In the genomic region with DNA sequence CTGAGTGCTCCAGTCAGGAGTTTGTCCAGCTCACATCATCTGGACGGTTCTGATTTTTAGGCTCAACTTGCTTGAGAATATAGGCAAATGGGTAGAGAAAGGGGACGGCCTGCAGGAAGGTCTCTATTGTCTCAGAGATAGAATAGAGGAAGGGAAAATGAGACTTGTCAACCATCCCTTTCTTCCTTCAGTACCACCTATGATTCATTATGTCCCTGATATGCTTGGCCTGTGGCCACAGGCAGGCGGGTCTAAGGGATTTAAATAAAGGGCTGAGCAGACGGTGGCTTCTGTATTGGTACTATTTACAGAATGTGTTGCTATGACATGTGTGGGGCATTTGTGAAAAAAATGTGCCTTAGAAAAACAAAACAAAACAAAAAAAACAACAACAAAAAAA, we compare ENCODE assay signal across 32 mouse cellular contexts. TPM values are rescaled to one million over a fixed set of nuclear protein-coding genes. Genes with fewer than 3 reads are reported as not detected.
A peak's percentile ranks its signal among the peaks of the same experiment; 100 is the strongest.
DNase-seq lines count a peak whose midpoint lies in the region; ATAC-seq and TF ChIP-seq lines count a peak whose summit lies in the region.
"Had no signal": no experiment of that assay in that cellular context is flagged by ENCODE, and none has a peak within 500 bp of the region (broad histone marks: within the 10 kb centered on the region; RNA-seq: fewer than 3 reads in every experiment).

No protein-coding gene starts in this region.

- in situ Hi-C loops in CH12.LX (cut with MboI; ENCODE audit: low pct_ligation_motif_present, low pct_unique_long_range_greater_than_20kb, low sequenced_read_pairs), result no loop called here

- no peak for TF ChIP-seq CTCF in CH12.LX (conservative IDR thresholded peaks at IDR 0.05 in 1 of 2, IDR thresholded peaks at IDR 0.05 in 1 of 2; ENCODE audit: low read depth in 2 of 2, low read length in 2 of 2)

- no peak overlapping the region for H3K4me3 ChIP-seq in CH12.LX (replicated peaks in 1 of 3; ENCODE audit: low read depth in 2 of 3, low read length in 2 of 3, poor library complexity in 1 of 3)
- no peak overlapping the region for H3K4me3 ChIP-seq in stomach, embryonic 16.5 days (replicated peaks; ENCODE audit: low read length)
- no peak overlapping the region for H3K4me3 ChIP-seq in midbrain, embryonic 13.5 days (replicated peaks)
- H3K4me3 ChIP-seq: embryonic facial prominence, embryonic 13.5 days; forebrain, embryonic 10.5 days; forebrain, embryonic 13.5 days; heart, embryonic 12.5 days; heart, embryonic 15.5 days; hindbrain, embryonic 10.5 days; hindbrain, embryonic 13.5 days; intestine, embryonic 15.5 days had no signal

- peaks cover 0 to 25% of the 10 kb centered on the region in 2 experiments; a peak in 2 of 4 replicates for H3K4me1 ChIP-seq in CH12.LX (ENCODE audit: control insufficient read depth in 1 of 2, insufficient read depth in 2 of 2)
- peaks cover 13% of the 10 kb centered on the region for H3K4me1 ChIP-seq in stomach, embryonic 16.5 days (ENCODE audit: control insufficient read depth, insufficient read depth, low read length)
- H3K4me1 ChIP-seq in midbrain, embryonic 13.5 days (replicated peaks), result peaks cover 29% of the 10 kb centered on the region
- H3K4me1 ChIP-seq: heart, embryonic 12.5 days; intestine, embryonic 15.5 days had no signal

- TF ChIP-seq EP300 in CH12.LX (IDR thresholded peaks at IDR 0.05; ENCODE audit: low read length), result no peak

- no peak overlapping the region for H3K27ac ChIP-seq in CH12.LX (ENCODE audit: insufficient read depth, low read depth)
- 0 out of 2 replicates have a peak overlapping the region, but pooled peaks have one; percentile 6 for H3K27ac ChIP-seq in stomach, embryonic 16.5 days (ENCODE audit: low read length)
- H3K27ac ChIP-seq in midbrain, embryonic 13.5 days, result no peak overlapping the region
- H3K27ac ChIP-seq: embryonic facial prominence, embryonic 13.5 days; forebrain, embryonic 10.5 days; forebrain, embryonic 13.5 days; heart, embryonic 15.5 days; hindbrain, embryonic 10.5 days; hindbrain, embryonic 13.5 days; intestine, embryonic 15.5 days had no signal

- no peak for TF ChIP-seq POLR2A in CH12.LX (IDR thresholded peaks at IDR 0.05; ENCODE audit: low read depth, low read length)

- ATAC-seq in stomach, embryonic 16.5 days (ENCODE audit: insufficient read depth, low FRiP score), result no peak
- ATAC-seq in midbrain, embryonic 13.5 days, result no peak
- ATAC-seq: forebrain, embryonic 13.5 days; forebrain, embryonic 16.5 days; hindbrain, embryonic 16.5 days; intestine, embryonic 15.5 days; Patski had no signal

- H3K9me3 ChIP-seq in CH12.LX (replicated peaks; ENCODE audit: low read length), result no peaks in the 10 kb centered on the region
- H3K9me3 ChIP-seq in stomach, embryonic 16.5 days (replicated peaks; ENCODE audit: control insufficient read depth, low read length), result no peaks in the 10 kb centered on the region
- H3K9me3 ChIP-seq in midbrain, embryonic 13.5 days, result no peaks in the 10 kb centered on the region
- H3K9me3 ChIP-seq: embryonic facial prominence, embryonic 13.5 days; forebrain, embryonic 10.5 days; forebrain, embryonic 13.5 days; G1E; heart, embryonic 12.5 days; heart, embryonic 15.5 days; hindbrain, embryonic 10.5 days; hindbrain, embryonic 13.5 days; intestine, embryonic 15.5 days had no signal

- peaks cover 87 to 98% of the 10 kb centered on the region in 2 experiments for H3K36me3 ChIP-seq in CH12.LX (replicated peaks in 1 of 2; ENCODE audit: control insufficient read depth in 1 of 2, insufficient read depth in 1 of 2, low read length in 1 of 2)
- no peaks in the 10 kb centered on the region for H3K36me3 ChIP-seq in stomach, embryonic 16.5 days (ENCODE audit: control insufficient read depth, insufficient read depth, low read length)
- no peaks in the 10 kb centered on the region for H3K36me3 ChIP-seq in midbrain, embryonic 13.5 days
- H3K36me3 ChIP-seq: embryonic facial prominence, embryonic 13.5 days; forebrain, embryonic 10.5 days; heart, embryonic 12.5 days; heart, embryonic 15.5 days; hindbrain, embryonic 10.5 days; hindbrain, embryonic 13.5 days; intestine, embryonic 15.5 days had no signal

- H3K4me2 ChIP-seq in CH12.LX (ENCODE audit: insufficient read depth, low read depth, poor library complexity, severe bottlenecking), result no peak overlapping the region
- H3K4me2 ChIP-seq in stomach, embryonic 16.5 days (ENCODE audit: low read depth, low read length), result no peak overlapping the region
- H3K4me2 ChIP-seq in midbrain, embryonic 13.5 days (replicated peaks), result no peak overlapping the region
- H3K4me2 ChIP-seq: embryonic facial prominence, embryonic 13.5 days; forebrain, embryonic 13.5 days; heart, embryonic 12.5 days; heart, embryonic 15.5 days; hindbrain, embryonic 13.5 days; intestine, embryonic 15.5 days had no signal

- TF ChIP-seq RAD21 in CH12.LX (IDR thresholded peaks at IDR 0.05; ENCODE audit: low read depth, low read length), result no peak

- H3K79me2 ChIP-seq in CH12.LX (replicated peaks; ENCODE audit: control insufficient read depth, extremely low read depth, insufficient read depth, poor library complexity, severe bottlenecking), result no peaks in the 10 kb centered on the region

- no peaks in the 10 kb centered on the region for H3K27me3 ChIP-seq in CH12.LX (replicated peaks)
- no peaks in the 10 kb centered on the region for H3K27me3 ChIP-seq in stomach, embryonic 16.5 days (ENCODE audit: control insufficient read depth, insufficient read depth, low read length)
- H3K27me3 ChIP-seq in midbrain, embryonic 13.5 days, result no peaks in the 10 kb centered on the region; the same call in 1 of the 2 replicates
- H3K27me3 ChIP-seq: forebrain, embryonic 13.5 days; heart, embryonic 15.5 days; hindbrain, embryonic 13.5 days; intestine, embryonic 15.5 days; Patski had no signal

- DNase-seq in adrenal gland, postnatal 14 days, result peak; percentile 24
- no peak for DNase-seq in adrenal gland, postnatal 4 days (ENCODE audit: low spot score in 2 of 2)
- DNase-seq in A20 (ENCODE audit: low read depth, low spot score) (peak; percentile 74), CH12.LX (ENCODE audit: extremely low read depth) (peak; percentile 60)
- no peak for DNase-seq in thymus, adult 18-20 months
- DNase-seq: cerebellum, adult 11 months; cerebellum, adult 2 months; cerebellum, adult 9-11 months; cerebellum, postnatal 25 days; gastrocnemius, postnatal 14 days; heart, adult 18-20 months; heart, postnatal 10 days; heart, postnatal 36 days; kidney, adult 11 months had no signal

- H3K9ac ChIP-seq in CH12.LX (ENCODE audit: insufficient read depth, low read depth), result no peak overlapping the region
- H3K9ac ChIP-seq in stomach, embryonic 16.5 days (ENCODE audit: low read length), result no peak overlapping the region
- H3K9ac ChIP-seq in midbrain, embryonic 13.5 days (replicated peaks), result no peak overlapping the region
- H3K9ac ChIP-seq: embryonic facial prominence, embryonic 13.5 days; forebrain, embryonic 13.5 days; heart, embryonic 12.5 days; heart, embryonic 15.5 days; hindbrain, embryonic 13.5 days; intestine, embryonic 15.5 days had no signal

- dilution Hi-C loops in CH12.LX (cut with MboI; ENCODE audit: extremely low pct_ligation_motif_present, extremely low pct_unique_long_range_greater_than_20kb, low sequenced_read_pairs), result no loop called here

- 48% methylated on average over 4 of the region's 4 CpGs for WGBS in stomach, embryonic 16.5 days
- WGBS in midbrain, embryonic 13.5 days, result 61% methylated on average over 4 of the region's 4 CpGs

TF ChIP-seq in CH12.LX, 34 proteins besides CTCF, POLR2A, EP300 and RAD21 (continues in another document):
- no peak for TF ChIP-seq KAT2A (IDR thresholded peaks at IDR 0.05; ENCODE audit: insufficient replicate concordance, low read length)
- TF ChIP-seq MAX (IDR thresholded peaks at IDR 0.05; ENCODE audit: low read length), result no peak
- no peak for TF ChIP-seq IRF4 (IDR thresholded peaks at IDR 0.05; ENCODE audit: low read depth, low read length)

RNA-seq across cellular contexts. Expression of gene Pde1b, which starts 14.5 kb away (rescaled TPM):
- 5.2 and 8.1 TPM in 2 replicates for total RNA-seq in adrenal gland, postnatal 14 days (2021)
- 1 to 10 TPM; 5.1 to 5.6 TPM for total RNA-seq in adrenal gland, postnatal 4 days (2021)
- total RNA-seq in CH12.LX (2012; rRNA removed) (15.0 and 16.3 TPM in 2 replicates), CH12.LX (2014; rRNA removed) (14.2 and 19.2 TPM in 2 replicates)
- polyA plus RNA-seq in CH12.LX (2012; ENCODE audit: insufficient read length, low read depth), result 31.9 and 36.7 TPM in 2 replicates
- polyA plus RNA-seq in stomach, embryonic 16.5 days (2015; fragmentation: Nextera tagmentation; extraction: Ambion mirVana), result 10.7 and 10.8 TPM in 2 replicates
- polyA plus RNA-seq in midbrain, embryonic 13.5 days (2015; fragmentation: Nextera tagmentation; extraction: Ambion mirVana), result 67.5 and 70.8 TPM in 2 replicates

RNA-seq across cellular contexts. Expression of gene Nckap1l, which starts 34.7 kb away (rescaled TPM):
- 3.7 and 12.1 TPM in 2 replicates for total RNA-seq in adrenal gland, postnatal 14 days (2021)
- total RNA-seq in adrenal gland, postnatal 4 days (2021), result 1 to 10 TPM; 4.6 to 6.1 TPM
- total RNA-seq in CH12.LX (2012; rRNA removed), result 58.5 and 68.6 TPM in 2 replicates
- total RNA-seq in CH12.LX (2014; rRNA removed), result 77.7 and 78.2 TPM in 2 replicates
- polyA plus RNA-seq in CH12.LX (2012; ENCODE audit: insufficient read length, low read depth), result 102 and 109 TPM in 2 replicates
- polyA plus RNA-seq in stomach, embryonic 16.5 days (2015; fragmentation: Nextera tagmentation; extraction: Ambion mirVana), result 4.5 and 4.6 TPM in 2 replicates
- 1.2 and 1.8 TPM in 2 replicates for polyA plus RNA-seq in midbrain, embryonic 13.5 days (2015; fragmentation: Nextera tagmentation; extraction: Ambion mirVana)

RNA-seq across cellular contexts. Expression of gene Gtsf2, which starts 40.1 kb away (rescaled TPM):
- total RNA-seq in adrenal gland, postnatal 14 days (2021), result not detected in 2 replicates
- total RNA-seq in adrenal gland, postnatal 4 days (2021), result not detected
- total RNA-seq in CH12.LX (2012; rRNA removed) (not detected in 2 replicates), CH12.LX (2014; rRNA removed) (not detected in 2 replicates)
- not detected in 2 replicates for polyA plus RNA-seq in CH12.LX (2012; ENCODE audit: insufficient read length, low read depth)
- not detected in 2 replicates for polyA plus RNA-seq in stomach, embryonic 16.5 days (2015; fragmentation: Nextera tagmentation; extraction: Ambion mirVana)
- polyA plus RNA-seq in midbrain, embryonic 13.5 days (2015; fragmentation: Nextera tagmentation; extraction: Ambion mirVana), result not detected in 2 replicates
- total RNA-seq: adrenal gland, postnatal 36 days; common myeloid progenitor, adult 5-6 weeks; G1E; gastrocnemius, adult 18-20 months; gastrocnemius, postnatal 14 days; gastrocnemius, postnatal 4 days; heart, adult 18-20 months; heart, postnatal 10 days; heart, postnatal 36 days had no signal
- polyA plus RNA-seq: embryonic facial prominence, embryonic 13.5 days; forebrain, embryonic 13.5 days; forebrain, embryonic 16.5 days; G1E; heart, embryonic 12.5 days; heart, embryonic 15.5 days; hindbrain, embryonic 10.5 days; hindbrain, embryonic 13.5 days; intestine, embryonic 15.5 days had no signal

RNA-seq across cellular contexts. Expression of gene Ppp1r1a, which starts 49.5 kb away (rescaled TPM):
- total RNA-seq in adrenal gland, postnatal 14 days (2021), result 18.7 and 19.3 TPM in 2 replicates
- total RNA-seq in adrenal gland, postnatal 4 days (2021), result 10 to 100 TPM; 12.8 to 13.8 TPM
- total RNA-seq in CH12.LX (2012; rRNA removed) (0.21 TPM in 1 of 2 replicates, not detected in the other), CH12.LX (2014; rRNA removed) (not detected in 2 replicates)
- polyA plus RNA-seq in CH12.LX (2012; ENCODE audit: insufficient read length, low read depth), result 0.59 and 1.1 TPM in 2 replicates
- 11.2 and 14.0 TPM in 2 replicates for polyA plus RNA-seq in stomach, embryonic 16.5 days (2015; fragmentation: Nextera tagmentation; extraction: Ambion mirVana)
- polyA plus RNA-seq in midbrain, embryonic 13.5 days (2015; fragmentation: Nextera tagmentation; extraction: Ambion mirVana), result 84.8 and 86.8 TPM in 2 replicates
- total RNA-seq: common myeloid progenitor, adult 5-6 weeks; G1E had no signal
- polyA plus RNA-seq: G1E had no signal

RNA-seq across cellular contexts. Expression of gene Gtsf1, which starts 58.1 kb away (rescaled TPM):
- not detected in 2 replicates for total RNA-seq in adrenal gland, postnatal 14 days (2021)
- total RNA-seq in adrenal gland, postnatal 4 days (2021), result not detected
- 0.21 TPM in 1 of 2 replicates, not detected in the other for total RNA-seq in CH12.LX (2012; rRNA removed)
- not detected in 2 replicates for total RNA-seq in CH12.LX (2014; rRNA removed)
- polyA plus RNA-seq in CH12.LX (2012; ENCODE audit: insufficient read length, low read depth), result not detected in 2 replicates
- polyA plus RNA-seq in stomach, embryonic 16.5 days (2015; fragmentation: Nextera tagmentation; extraction: Ambion mirVana), result not detected in 2 replicates
- polyA plus RNA-seq in midbrain, embryonic 13.5 days (2015; fragmentation: Nextera tagmentation; extraction: Ambion mirVana), result not detected in 2 replicates
- total RNA-seq: adrenal gland, postnatal 36 days; common myeloid progenitor, adult 5-6 weeks; G1E; gastrocnemius, adult 18-20 months; gastrocnemius, postnatal 14 days; gastrocnemius, postnatal 4 days; heart, adult 18-20 months; heart, postnatal 36 days had no signal
- polyA plus RNA-seq: embryonic facial prominence, embryonic 13.5 days; forebrain, embryonic 10.5 days; forebrain, embryonic 13.5 days; forebrain, embryonic 16.5 days; G1E; hindbrain, embryonic 10.5 days; hindbrain, embryonic 13.5 days; hindbrain, embryonic 16.5 days; intestine, embryonic 15.5 days; Patski had no signal

Comparison
In these comparisons a context has a peak if more than half of its experiments do, and no peak if none do; other contexts are left out.
1. DNase-seq: peak in adrenal gland, postnatal 14 days (single experiment), A20 (single experiment) and CH12.LX (single experiment); none in adrenal gland, postnatal 4 days (0 of 2) and thymus, adult 18-20 months (0 of 2).